Mouse (Mus musculus) bone marrow, adult 2 months (tissue): Measurements from ENCODE around the gene Amph.

Experiments used
- CTCF ChIP-seq: fragments of 200-500 bp; IDR thresholded peaks from 2 replicates; pipeline ENCODE4 v1.5.1; 2011; ENCODE audit warnings: low read length, control low read depth; ENCODE audit not compliant: control insufficient read depth, insufficient read depth
- POLR2A ChIP-seq: fragments of 200-500 bp; IDR thresholded peaks from 2 replicates; pipeline ENCODE4 v1.6.1; 2011; ENCODE audit warnings: low read depth, mild to moderate bottlenecking, control low read depth, low read length, borderline replicate concordance; ENCODE audit not compliant: control insufficient read depth

- TF ChIP-seq POLR2A (no peak), CTCF (no peak)
Observed at GRCm38 (mm10) chr13:19138550-19138949, 190.5 kb downstream of the Amph start.
